Mouse (Mus musculus) CD4-positive, CD25-positive, alpha-beta regulatory T cell, adult 2 months (primary cell): Measurements from ENCODE around the gene Cstf2.
A peak's percentile ranks its signal among the peaks of the same experiment; 100 is the strongest.

Source experiments
- DNase-seq: peaks from one replicate; pipeline ENCODE4 v3.0.0-alpha.2; 2012; ENCODE audit warnings: low read depth, low spot score

Cstf2 gene

GRCm38 (mm10) chrX:134058987-134059712 lies at the start of gene Cstf2:
Gene Cstf2, plus strand, starts transcription at chrX:134059187.
- peak; percentile 95 for DNase-seq

GRCm38 (mm10) chrX:134019005-134019404 lies 40.0 kb upstream of the Cstf2 start:
- peak; percentile 73 for DNase-seq

- no peak for DNase-seq
Observed at GRCm38 (mm10) chrX:134020664-134021063, 38.3 kb upstream of the Cstf2 start.

DNA sequence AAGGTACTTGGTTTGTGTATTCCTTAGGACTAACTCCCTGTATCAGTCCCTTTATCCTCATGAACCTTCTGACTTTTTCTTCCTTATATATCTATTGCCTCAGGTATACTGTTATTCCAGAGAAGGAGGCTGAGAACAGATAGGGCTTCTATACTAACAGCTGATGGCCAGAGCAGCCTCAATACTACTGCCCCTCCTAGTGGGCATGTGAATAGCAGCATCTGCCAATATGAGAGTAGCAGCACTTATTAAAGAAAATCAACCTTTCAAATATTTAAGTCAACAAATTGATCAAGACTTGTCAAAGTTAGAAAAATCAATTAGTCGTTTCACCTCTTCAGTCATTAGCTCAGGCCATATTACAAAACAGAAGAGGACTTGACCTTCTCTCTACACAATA lies 10.0 kb upstream of the Cstf2 start:
- DNase-seq = no peak

DNA sequence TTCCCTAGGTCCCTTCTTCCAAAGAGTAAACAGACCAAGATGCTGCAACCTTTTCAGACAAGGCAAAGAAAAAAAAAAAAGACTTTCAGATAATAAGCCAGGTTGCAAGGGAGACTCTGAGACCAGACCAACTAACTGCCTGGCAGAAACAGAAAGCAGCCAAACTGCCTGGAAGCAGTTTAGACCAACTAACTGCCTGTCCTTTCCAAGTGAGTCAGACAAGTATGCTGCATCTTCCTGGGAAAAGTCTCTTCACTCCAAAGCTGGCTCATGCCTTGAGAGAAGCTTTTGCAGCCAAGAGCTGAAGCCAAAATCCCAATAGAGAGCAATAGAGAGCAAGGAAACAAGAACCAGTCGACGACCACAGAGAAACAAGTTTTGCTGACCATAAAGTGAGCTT lies 2.1 kb upstream of the Cstf2 start:
- no peak for DNase-seq

- DNase-seq = peak; percentile 1
Observed at GRCm38 (mm10) chrX:134058040-134058875, 729 bp upstream of the Cstf2 start.

GRCm38 (mm10) chrX:134059764-134060163 lies 777 bp downstream of the Cstf2 start:
- peak; percentile 57 for DNase-seq

GRCm38 (mm10) chrX:134085453-134085852 lies 26.5 kb downstream of the Cstf2 start:
- no peak for DNase-seq

DNA sequence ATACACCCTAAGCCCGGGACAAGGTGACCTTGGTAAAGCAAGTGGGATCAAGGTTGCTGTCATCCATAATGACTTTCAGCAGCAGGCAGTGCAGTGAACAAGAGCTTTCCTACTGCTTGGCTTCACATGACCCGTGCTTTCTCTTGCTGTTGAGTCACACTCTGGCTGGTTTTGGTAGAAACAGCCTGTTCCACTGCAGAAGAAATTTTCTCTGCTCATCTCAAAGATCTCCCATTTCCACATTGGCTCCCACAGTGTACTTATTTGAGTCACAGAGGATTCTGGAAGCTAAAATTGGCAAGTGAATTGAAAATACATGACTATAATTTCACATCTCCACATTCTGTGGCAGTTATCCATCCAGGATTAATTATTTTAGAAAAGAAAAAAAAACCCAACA lies 43.7 kb downstream of the Cstf2 start:
- no peak for DNase-seq

GRCm38 (mm10) chrX:134111767-134112166 lies 52.8 kb downstream of the Cstf2 start:
- peak; percentile 49 for DNase-seq

- no peak for DNase-seq
Observed at GRCm38 (mm10) chrX:134116417-134116816, 57.4 kb downstream of the Cstf2 start.

GRCm38 (mm10) chrX:134128549-134128948 lies 69.6 kb downstream of the Cstf2 start:
- no peak for DNase-seq

- DNase-seq = peak; percentile 3
Observed at GRCm38 (mm10) chrX:134132295-134132694, 73.3 kb downstream of the Cstf2 start.

DNA sequence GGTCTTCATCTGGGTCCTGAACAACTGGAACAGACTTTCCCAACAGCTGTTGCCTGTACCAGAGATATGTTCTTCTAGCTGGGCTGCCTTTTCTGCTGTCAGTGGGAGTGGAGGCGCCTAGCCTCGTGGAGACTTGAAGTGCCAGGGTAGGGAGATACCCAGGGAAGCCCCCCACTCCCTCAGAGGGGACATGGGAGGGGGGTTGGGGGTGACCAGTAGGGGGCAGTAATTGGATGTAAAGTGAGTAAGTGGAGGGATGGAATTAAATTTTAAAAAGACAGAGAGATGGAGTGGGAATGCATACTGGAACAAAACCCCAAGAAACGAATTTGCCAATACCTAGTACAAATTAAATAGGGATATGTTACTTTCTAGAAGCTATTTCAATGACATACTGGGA lies 74.8 kb downstream of the Cstf2 start:
- peak; percentile 47 for DNase-seq
